Comparison of ENCODE assay signal across 15 mouse cellular contexts in the genomic region with DNA sequence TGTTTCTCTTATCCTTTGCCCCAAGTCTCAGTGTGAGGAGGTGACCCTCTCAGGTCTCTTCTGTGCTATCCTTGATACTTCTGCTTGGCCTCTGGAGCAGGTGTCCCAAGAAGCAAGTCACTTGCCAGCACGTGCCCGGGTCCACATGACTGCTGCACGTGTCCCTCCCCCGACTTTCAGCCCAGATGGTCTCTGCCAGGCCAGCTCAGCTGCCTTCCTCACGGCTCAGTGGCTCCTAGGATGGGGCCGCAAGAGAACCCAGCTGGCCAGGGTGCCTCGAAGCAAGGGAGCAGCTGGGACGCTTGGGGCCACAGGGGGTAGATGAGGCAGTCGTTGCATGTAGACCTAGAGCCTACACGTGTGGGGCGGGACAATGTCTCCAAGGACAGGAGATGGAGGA. TPM values are rescaled to one million over a fixed set of nuclear protein-coding genes. Genes with fewer than 3 reads are reported as not detected.
"Had no signal": no experiment of that assay in that cellular context is flagged by ENCODE, and none has a peak within 500 bp of the region (broad histone marks: within the 10 kb centered on the region; RNA-seq: fewer than 3 reads in every experiment).

No protein-coding gene starts in this region.

- H3K4me3 ChIP-seq: limb, embryonic 12.5 days; neural tube, embryonic 12.5 days had no signal

- H3K27ac ChIP-seq: limb, embryonic 12.5 days; liver, embryonic 14.5 days; neural tube, embryonic 12.5 days had no signal

- DNase-seq: lung, adult 2 months; lung, postnatal 36 days; midbrain, embryonic 14.5 days; right cerebral cortex, adult 18-20 months; right cerebral cortex, postnatal 25 days; thymus, postnatal 36 days had no signal

- H3K27me3 ChIP-seq: limb, embryonic 12.5 days; neural tube, embryonic 12.5 days had no signal

- H3K9ac ChIP-seq: limb, embryonic 12.5 days; liver, embryonic 14.5 days; neural tube, embryonic 12.5 days had no signal

- H3K9me3 ChIP-seq: limb, embryonic 12.5 days; neural tube, embryonic 12.5 days had no signal

- H3K4me2 ChIP-seq: limb, embryonic 12.5 days; neural tube, embryonic 12.5 days had no signal

- H3K36me3 ChIP-seq: neural tube, embryonic 12.5 days had no signal

- ATAC-seq: intestine, embryonic 16.5 days; lung, postnatal 0 days had no signal

RNA-seq across cellular contexts. Expression of gene Slc6a9, which starts 11.0 kb away (rescaled TPM):
- total RNA-seq: neutrophil, adult 5-6 weeks had no signal

RNA-seq across cellular contexts. Expression of gene Ccdc24, which starts 27.0 kb away (rescaled TPM):
- total RNA-seq: liver, adult 2 months; megakaryocyte progenitor cell, adult 5-6 weeks; monocyte, adult 5-6 weeks; neutrophil, adult 5-6 weeks had no signal

RNA-seq across cellular contexts. Expression of gene B4galt2, which starts 38.0 kb away (rescaled TPM):
- total RNA-seq: monocyte, adult 5-6 weeks; neutrophil, adult 5-6 weeks had no signal
